Mouse (Mus musculus): ENCODE measurements at regions not wholly inside any gene's neighbourhood (a gene's known extent, or its start where the extent isn't known, plus 50 kb on each side); places are given as distances from the start of the nearest gene placed in this dataset.

- H3K27me3 ChIP-seq (replicated peaks; ENCODE audit: control insufficient read depth, insufficient read depth, low read length): no peaks in the 10 kb centered on the region
- no peak overlapping the region for H3K27ac ChIP-seq (ENCODE audit: low read length)
- H3K4me3 ChIP-seq (ENCODE audit: low read length): no peak overlapping the region
- no peaks in the 10 kb centered on the region for H3K36me3 ChIP-seq (ENCODE audit: control insufficient read depth, insufficient read depth, low read length)
- no peak for ATAC-seq
- no peak overlapping the region for H3K9ac ChIP-seq (ENCODE audit: low read depth, low read length)
- no peaks in the 10 kb centered on the region for H3K4me1 ChIP-seq (ENCODE audit: control insufficient read depth, insufficient read depth, low read length)
- H3K9me3 ChIP-seq (ENCODE audit: control insufficient read depth, low read length): no peaks in the 10 kb centered on the region
- H3K4me2 ChIP-seq (ENCODE audit: low read depth, low read length): no peak overlapping the region
- 43% methylated on average over 1 of the region's 1 CpGs for WGBS
Observed at GRCm38 (mm10) chr13:26234703-26235102, 535.3 kb downstream of the Hdgfl1 start.

- Histone ChIP-seq H3K4me3 (ENCODE audit: low read length) (no peak overlapping the region), H3K27me3 (replicated peaks; ENCODE audit: control insufficient read depth, insufficient read depth, low read length) (no peaks in the 10 kb centered on the region), H3K36me3 (ENCODE audit: control insufficient read depth, insufficient read depth, low read length) (no peaks in the 10 kb centered on the region), H3K4me1 (ENCODE audit: control insufficient read depth, insufficient read depth, low read length) (no peaks in the 10 kb centered on the region), H3K4me2 (ENCODE audit: low read depth, low read length) (no peak overlapping the region), H3K9me3 (ENCODE audit: control insufficient read depth, low read length) (no peaks in the 10 kb centered on the region), H3K27ac (ENCODE audit: low read length) (no peak overlapping the region), H3K9ac (ENCODE audit: low read depth, low read length) (no peak overlapping the region)
- no peak for ATAC-seq
- WGBS: 66% methylated on average over 3 of the region's 3 CpGs
Observed at GRCm38 (mm10) chr13:26217299-26217698, 552.7 kb downstream of the Hdgfl1 start.

- H3K4me2 ChIP-seq (ENCODE audit: low read depth, low read length): no peak overlapping the region
- H3K9ac ChIP-seq (ENCODE audit: low read depth, low read length): no peak overlapping the region
- H3K9me3 ChIP-seq (ENCODE audit: control insufficient read depth, low read length): no peaks in the 10 kb centered on the region
- ATAC-seq: peak; percentile 72
- no peaks in the 10 kb centered on the region for H3K36me3 ChIP-seq (ENCODE audit: control insufficient read depth, insufficient read depth, low read length)
- H3K27ac ChIP-seq (ENCODE audit: low read length): no peak overlapping the region
- no peak overlapping the region for H3K4me3 ChIP-seq (ENCODE audit: low read length)
- H3K27me3 ChIP-seq (replicated peaks; ENCODE audit: control insufficient read depth, insufficient read depth, low read length): no peaks in the 10 kb centered on the region
- H3K4me1 ChIP-seq (ENCODE audit: control insufficient read depth, insufficient read depth, low read length): no peaks in the 10 kb centered on the region
Observed at GRCm38 (mm10) chr13:26216579-26216978, 553.4 kb downstream of the Hdgfl1 start.

GRCm38 (mm10) chr13:26205532-26206105 is 564.3 kb downstream of the Hdgfl1 start:
- H3K4me2 ChIP-seq (ENCODE audit: low read depth, low read length): no peak overlapping the region
- H3K9me3 ChIP-seq (ENCODE audit: control insufficient read depth, low read length): no peaks in the 10 kb centered on the region
- no peaks in the 10 kb centered on the region for H3K4me1 ChIP-seq (ENCODE audit: control insufficient read depth, insufficient read depth, low read length)
- no peaks in the 10 kb centered on the region for H3K27me3 ChIP-seq (replicated peaks; ENCODE audit: control insufficient read depth, insufficient read depth, low read length)
- no peak overlapping the region for H3K27ac ChIP-seq (ENCODE audit: low read length)
- ATAC-seq: no peak
- 60% methylated on average over 1 of the region's 1 CpGs for WGBS
- H3K36me3 ChIP-seq (ENCODE audit: control insufficient read depth, insufficient read depth, low read length): no peaks in the 10 kb centered on the region
- H3K9ac ChIP-seq (ENCODE audit: low read depth, low read length): no peak overlapping the region
- H3K4me3 ChIP-seq (ENCODE audit: low read length): no peak overlapping the region

GRCm38 (mm10) chr13:26194646-26195045 is 575.3 kb downstream of the Hdgfl1 start:
- Histone ChIP-seq H3K4me2 (ENCODE audit: low read depth, low read length) (no peak overlapping the region), H3K4me1 (ENCODE audit: control insufficient read depth, insufficient read depth, low read length) (no peaks in the 10 kb centered on the region), H3K9me3 (ENCODE audit: control insufficient read depth, low read length) (no peaks in the 10 kb centered on the region), H3K27ac (ENCODE audit: low read length) (no peak overlapping the region), H3K36me3 (ENCODE audit: control insufficient read depth, insufficient read depth, low read length) (no peaks in the 10 kb centered on the region), H3K4me3 (ENCODE audit: low read length) (no peak overlapping the region), H3K9ac (ENCODE audit: low read depth, low read length) (no peak overlapping the region), H3K27me3 (replicated peaks; ENCODE audit: control insufficient read depth, insufficient read depth, low read length) (no peaks in the 10 kb centered on the region)
- no peak for ATAC-seq
- 85% methylated on average over 4 of the region's 4 CpGs for WGBS

GRCm38 (mm10) chr13:26183879-26184278 is 586.1 kb downstream of the Hdgfl1 start:
- no peak overlapping the region for H3K4me2 ChIP-seq (ENCODE audit: low read depth, low read length)
- no peak for ATAC-seq
- WGBS: 78% methylated on average over 4 of the region's 4 CpGs

GRCm38 (mm10) chr13:26171891-26172482 is 598.0 kb downstream of the Hdgfl1 start:
- Histone ChIP-seq H3K27me3 (replicated peaks; ENCODE audit: control insufficient read depth, insufficient read depth, low read length) (no peaks in the 10 kb centered on the region), H3K36me3 (ENCODE audit: control insufficient read depth, insufficient read depth, low read length) (no peaks in the 10 kb centered on the region), H3K4me2 (ENCODE audit: low read depth, low read length) (no peak overlapping the region), H3K4me1 (ENCODE audit: control insufficient read depth, insufficient read depth, low read length) (no peaks in the 10 kb centered on the region), H3K4me3 (ENCODE audit: low read length) (no peak overlapping the region), H3K9ac (ENCODE audit: low read depth, low read length) (no peak overlapping the region), H3K9me3 (ENCODE audit: control insufficient read depth, low read length) (no peaks in the 10 kb centered on the region), H3K27ac (ENCODE audit: low read length) (no peak overlapping the region)
- WGBS: 82% methylated on average over 2 of the region's 2 CpGs
- no peak for ATAC-seq

More at GRCm38 (mm10) chr13:26183879-26184278, 586.1 kb downstream of the Hdgfl1 start:
- no peaks in the 10 kb centered on the region for H3K4me1 ChIP-seq (ENCODE audit: control insufficient read depth, insufficient read depth, low read length)
- H3K9me3 ChIP-seq (ENCODE audit: control insufficient read depth, low read length): no peaks in the 10 kb centered on the region
- no peak overlapping the region for H3K27ac ChIP-seq (ENCODE audit: low read length)
- H3K27me3 ChIP-seq (replicated peaks; ENCODE audit: control insufficient read depth, insufficient read depth, low read length): no peaks in the 10 kb centered on the region
- H3K36me3 ChIP-seq (ENCODE audit: control insufficient read depth, insufficient read depth, low read length): no peaks in the 10 kb centered on the region
- H3K9ac ChIP-seq (ENCODE audit: low read depth, low read length): no peak overlapping the region
- no peak overlapping the region for H3K4me3 ChIP-seq (ENCODE audit: low read length)

GRCm38 (mm10) chr13:26169641-26170040 is 600.3 kb downstream of the Hdgfl1 start:
- Histone ChIP-seq H3K9me3 (ENCODE audit: control insufficient read depth, low read length) (no peaks in the 10 kb centered on the region), H3K4me3 (ENCODE audit: low read length) (no peak overlapping the region), H3K9ac (ENCODE audit: low read depth, low read length) (no peak overlapping the region), H3K27ac (ENCODE audit: low read length) (no peak overlapping the region), H3K4me1 (ENCODE audit: control insufficient read depth, insufficient read depth, low read length) (no peaks in the 10 kb centered on the region), H3K27me3 (replicated peaks; ENCODE audit: control insufficient read depth, insufficient read depth, low read length) (no peaks in the 10 kb centered on the region), H3K4me2 (ENCODE audit: low read depth, low read length) (no peak overlapping the region), H3K36me3 (ENCODE audit: control insufficient read depth, insufficient read depth, low read length) (no peaks in the 10 kb centered on the region)
- ATAC-seq: no peak
- 65% methylated on average over 2 of the region's 2 CpGs for WGBS

GRCm38 (mm10) chr13:26158703-26159102 is 611.3 kb downstream of the Hdgfl1 start:
- Histone ChIP-seq H3K27ac (ENCODE audit: low read length) (no peak overlapping the region), H3K27me3 (replicated peaks; ENCODE audit: control insufficient read depth, insufficient read depth, low read length) (no peaks in the 10 kb centered on the region), H3K9me3 (ENCODE audit: control insufficient read depth, low read length) (no peaks in the 10 kb centered on the region), H3K4me2 (ENCODE audit: low read depth, low read length) (no peak overlapping the region), H3K9ac (ENCODE audit: low read depth, low read length) (no peak overlapping the region), H3K36me3 (ENCODE audit: control insufficient read depth, insufficient read depth, low read length) (no peaks in the 10 kb centered on the region), H3K4me3 (ENCODE audit: low read length) (no peak overlapping the region), H3K4me1 (ENCODE audit: control insufficient read depth, insufficient read depth, low read length) (peaks cover 4% of the 10 kb centered on the region; the same call in 1 of the 2 replicates)
- ATAC-seq: no peak
- WGBS: 77% methylated on average over 2 of the region's 2 CpGs
